Mouse (Mus musculus) forebrain, embryonic 15.5 days (tissue): Measurements from ENCODE around the gene Myo5c. TPM values are rescaled to one million over a fixed set of nuclear protein-coding genes. Genes with fewer than 3 reads are reported as not detected.

Experiments
- ATAC-seq: fragments of 200-750 bp; cut with Nextera tagmentation; replicated peaks from 2 replicates; pipeline ENCODE4 v1.8.0; 2017; ENCODE audit warnings: mild to moderate bottlenecking, moderate TSS enrichment, moderate library complexity
- H3K27ac ChIP-seq: fragments of 300-500 bp; sonication (generic); replicated peaks from 2 replicates; pipeline ENCODE4 v1.5.1; 2015; ENCODE audit warnings: mild to moderate bottlenecking, inconsistent platforms
- H3K27me3 ChIP-seq: fragments of 300-500 bp; sonication (generic); 2 replicates; pipeline ENCODE4 v1.6.1; 2015; ENCODE audit warnings: inconsistent platforms
- H3K36me3 ChIP-seq: fragments of 300-500 bp; sonication (generic); 2 replicates; pipeline ENCODE4 v1.6.1; 2015; ENCODE audit warnings: mild to moderate bottlenecking, inconsistent platforms
- H3K4me1 ChIP-seq: fragments of 300-500 bp; sonication (generic); 2 replicates; pipeline ENCODE4 v1.6.1; 2015; ENCODE audit warnings: inconsistent platforms
- H3K4me2 ChIP-seq: fragments of 300-500 bp; sonication (generic); replicated peaks from 2 replicates; pipeline ENCODE4 v1.6.1; 2015; ENCODE audit warnings: mild to moderate bottlenecking, inconsistent platforms
- H3K4me3 ChIP-seq: fragments of 300-500 bp; sonication (generic); 2 replicates; pipeline ENCODE4 v1.5.1; 2015; ENCODE audit warnings: mild to moderate bottlenecking, inconsistent platforms
- H3K9ac ChIP-seq: fragments of 300-500 bp; sonication (generic); replicated peaks from 2 replicates; pipeline ENCODE4 v1.6.1; 2015; ENCODE audit warnings: mild to moderate bottlenecking, inconsistent platforms
- H3K9me3 ChIP-seq: fragments of 300-500 bp; sonication (generic); 2 replicates; pipeline ENCODE4 v1.6.1; 2016; ENCODE audit warnings: inconsistent platforms
- whole genome bisulfite sequencing: fragments of 180-500 bp; shearing (Covaris S2); methylation state at CpG from one replicate; pipeline ENCODE4 v1.1.7; 2015; ENCODE audit warnings: mixed read lengths; 5-methylcytosine and 5-hydroxymethylcytosine counted together
- polyA plus RNA-seq: library from polyadenylated mRNA; unstranded; fragments of >200 nt; fragmentation: Nextera tagmentation; extraction: Ambion mirVana; gene quantifications from 2 replicates; pipeline ENCODE4 v1.2.1, GENCODE M21; 2015

The Myo5c gene
- polyA plus RNA-seq, 1 experiment from 2014 or later, result 0.31 TPM

DNA sequence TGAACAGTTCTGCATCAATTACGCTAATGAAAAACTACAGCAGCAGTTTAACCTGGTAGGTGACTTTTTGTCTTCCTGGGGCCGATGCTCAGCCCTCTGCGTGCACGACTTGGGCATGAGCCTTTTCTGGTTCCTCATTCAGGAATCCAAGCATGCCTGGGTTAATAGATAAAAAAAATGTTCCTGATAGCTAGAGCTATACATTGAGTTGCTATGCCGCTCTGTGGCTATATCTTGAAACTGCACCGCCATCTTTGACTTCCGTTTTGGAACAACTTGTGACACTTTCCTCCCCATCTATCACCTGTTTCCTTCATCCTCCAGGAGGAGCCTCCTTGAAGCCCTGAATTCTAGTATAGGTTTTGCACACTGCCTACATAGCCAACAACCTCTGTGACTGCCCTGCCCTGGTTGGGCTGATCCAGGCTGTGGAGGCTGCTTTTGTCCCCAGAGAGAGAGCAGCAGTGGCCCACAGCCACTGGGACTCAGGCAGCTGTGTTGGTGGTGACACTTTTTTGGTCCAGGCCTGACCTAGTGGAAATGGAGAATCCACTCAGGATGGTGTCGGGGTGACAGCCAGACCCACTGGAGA, 30.5 kb downstream of the Myo5c start:
- Histone ChIP-seq H3K36me3 (no peaks in the 10 kb centered on the region), H3K4me2 (no peak overlapping the region), H3K27me3 (no peaks in the 10 kb centered on the region), H3K9me3 (no peaks in the 10 kb centered on the region), H3K9ac (no peak overlapping the region), H3K27ac (no peak overlapping the region), H3K4me1 (peaks cover 3% of the 10 kb centered on the region; the same call in 1 of the 2 replicates), H3K4me3 (no peak overlapping the region)
- no peak for ATAC-seq
- WGBS, result 59% methylated on average over 8 of the region's 8 CpGs

DNA sequence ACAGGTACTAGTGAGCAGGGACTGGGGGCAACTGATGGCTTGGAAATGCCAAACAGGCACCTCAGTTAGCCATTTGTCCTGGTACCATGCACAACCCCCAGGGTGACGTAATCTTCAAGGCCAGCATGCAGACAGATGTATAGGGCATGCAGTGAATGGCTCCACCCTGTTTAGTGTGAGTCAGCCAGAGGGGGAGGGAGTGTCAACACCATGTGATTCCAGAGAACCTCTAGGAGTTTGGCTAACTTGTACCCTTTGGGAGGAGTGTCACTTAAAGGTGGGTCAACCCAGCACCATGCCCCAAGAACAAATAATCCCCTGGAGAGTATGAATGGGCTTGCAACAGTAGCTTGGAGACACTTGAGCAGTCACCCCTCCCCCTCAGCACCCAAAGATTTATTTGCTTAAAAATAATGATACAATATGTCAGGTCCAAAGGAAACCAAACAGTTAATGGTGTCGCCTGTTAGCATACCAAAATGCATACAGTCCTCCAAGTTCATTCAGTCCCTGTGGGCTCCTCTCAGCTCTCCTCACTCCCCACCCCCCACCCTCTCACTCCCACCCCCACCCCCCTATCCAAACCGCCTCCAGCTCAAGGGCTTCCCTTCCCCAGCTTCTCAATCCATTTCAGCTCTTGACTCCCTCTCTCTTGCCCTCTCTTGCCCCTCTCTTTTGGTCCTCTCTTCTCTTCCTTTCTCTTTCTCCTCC, 32.3 kb downstream of the Myo5c start:
- Histone ChIP-seq H3K4me1 (peaks cover 3% of the 10 kb centered on the region; the same call in 1 of the 2 replicates), H3K27ac (no peak overlapping the region), H3K4me3 (no peak overlapping the region), H3K27me3 (no peaks in the 10 kb centered on the region), H3K9me3 (no peaks in the 10 kb centered on the region), H3K36me3 (no peaks in the 10 kb centered on the region), H3K9ac (no peak overlapping the region), H3K4me2 (no peak overlapping the region)
- ATAC-seq, result no peak
- WGBS, result 52% methylated on average over 3 of the region's 3 CpGs

- no peaks in the 10 kb centered on the region for H3K9me3 ChIP-seq
- no peak overlapping the region for H3K27ac ChIP-seq
- H3K4me3 ChIP-seq, result no peak overlapping the region
- H3K27me3 ChIP-seq, result no peaks in the 10 kb centered on the region
- WGBS, result 75% methylated on average over 6 of the region's 6 CpGs
- no peak overlapping the region for H3K4me2 ChIP-seq
- ATAC-seq, result no peak
- H3K36me3 ChIP-seq, result no peaks in the 10 kb centered on the region
- H3K9ac ChIP-seq, result no peak overlapping the region
- no peaks in the 10 kb centered on the region for H3K4me1 ChIP-seq
Observed at GRCm38 (mm10) chr9:75267147-75267546, 35.3 kb downstream of the Myo5c start.

DNA sequence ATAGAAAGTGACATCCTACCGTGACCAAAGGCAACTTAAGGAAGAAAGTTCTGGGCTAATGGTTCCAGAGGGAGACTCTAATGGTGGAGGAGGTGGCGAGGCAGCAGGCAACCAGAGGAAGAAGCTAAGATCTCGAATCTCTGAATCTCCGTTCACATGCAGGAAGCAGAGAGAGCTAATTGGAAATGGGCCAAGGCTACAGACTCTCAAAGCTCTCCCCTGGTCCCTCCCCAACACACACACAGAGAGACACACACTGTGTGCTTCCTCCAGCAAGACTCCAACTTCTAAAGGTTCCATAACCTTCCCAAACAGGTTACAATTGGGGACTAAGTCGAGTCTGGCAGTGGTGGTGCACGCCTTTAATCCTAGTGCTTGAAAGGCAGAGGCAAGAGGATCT, 38.6 kb downstream of the Myo5c start:
- H3K4me1 ChIP-seq, result no peaks in the 10 kb centered on the region
- no peak for ATAC-seq
- no peaks in the 10 kb centered on the region for H3K27me3 ChIP-seq
- H3K9me3 ChIP-seq, result no peaks in the 10 kb centered on the region
- no peak overlapping the region for H3K9ac ChIP-seq
- H3K27ac ChIP-seq, result no peak overlapping the region
- H3K4me2 ChIP-seq, result no peak overlapping the region
- WGBS, result 73% methylated on average over 6 of the region's 6 CpGs
- H3K4me3 ChIP-seq, result no peak overlapping the region
- no peaks in the 10 kb centered on the region for H3K36me3 ChIP-seq

DNA sequence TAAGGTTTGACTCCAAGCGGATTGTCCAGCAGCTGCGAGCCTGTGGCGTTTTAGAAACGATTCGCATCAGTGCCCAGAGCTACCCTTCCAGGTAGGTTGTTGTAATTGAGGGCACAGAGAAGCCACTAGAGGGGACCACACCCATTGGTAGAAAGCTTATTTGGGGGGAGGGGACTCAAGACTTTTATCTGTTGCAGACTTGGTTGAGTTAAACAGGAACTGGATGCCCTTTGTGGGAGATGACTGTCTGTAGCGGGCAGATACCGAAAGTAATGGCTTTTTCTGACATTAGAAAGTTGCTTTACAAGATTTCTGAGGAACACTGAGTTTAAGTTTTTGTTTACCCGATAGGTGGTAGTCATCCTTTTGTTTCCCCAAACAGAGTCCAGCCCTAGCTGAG, 39.7 kb downstream of the Myo5c start:
- 92% methylated on average over 8 of the region's 8 CpGs for WGBS
- no peak overlapping the region for H3K4me3 ChIP-seq
- no peak overlapping the region for H3K27ac ChIP-seq
- no peaks in the 10 kb centered on the region for H3K36me3 ChIP-seq
- no peak overlapping the region for H3K4me2 ChIP-seq
- H3K4me1 ChIP-seq, result no peaks in the 10 kb centered on the region
- no peaks in the 10 kb centered on the region for H3K27me3 ChIP-seq
- ATAC-seq, result no peak
- H3K9ac ChIP-seq, result no peak overlapping the region
- H3K9me3 ChIP-seq, result no peaks in the 10 kb centered on the region

DNA sequence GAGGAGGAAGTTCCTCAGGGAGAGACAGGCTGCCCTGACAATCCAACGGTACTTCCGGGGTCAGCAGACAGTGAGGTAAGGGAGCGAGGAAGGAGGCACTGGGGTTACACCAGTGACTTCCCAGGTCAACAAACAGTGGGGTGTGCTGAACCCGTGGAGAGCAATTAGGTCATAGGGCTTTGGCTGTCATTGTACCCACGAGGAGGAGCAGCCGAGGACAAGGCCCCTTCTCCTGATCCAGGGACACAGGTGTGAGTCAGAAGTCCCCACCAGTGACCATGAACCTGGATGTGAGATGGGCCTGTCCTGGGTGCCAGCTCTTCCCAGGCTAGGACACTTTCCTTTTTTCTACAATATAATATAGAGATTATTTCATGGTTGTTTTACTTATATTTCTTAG, 41.8 kb downstream of the Myo5c start:
- H3K4me1 ChIP-seq, result no peaks in the 10 kb centered on the region
- H3K27me3 ChIP-seq, result no peaks in the 10 kb centered on the region
- WGBS, result 80% methylated on average over 6 of the region's 6 CpGs
- H3K9me3 ChIP-seq, result no peaks in the 10 kb centered on the region
- no peak overlapping the region for H3K9ac ChIP-seq
- H3K27ac ChIP-seq, result no peak overlapping the region
- H3K4me3 ChIP-seq, result no peak overlapping the region
- H3K4me2 ChIP-seq, result no peak overlapping the region
- no peak for ATAC-seq
- H3K36me3 ChIP-seq, result no peaks in the 10 kb centered on the region

DNA sequence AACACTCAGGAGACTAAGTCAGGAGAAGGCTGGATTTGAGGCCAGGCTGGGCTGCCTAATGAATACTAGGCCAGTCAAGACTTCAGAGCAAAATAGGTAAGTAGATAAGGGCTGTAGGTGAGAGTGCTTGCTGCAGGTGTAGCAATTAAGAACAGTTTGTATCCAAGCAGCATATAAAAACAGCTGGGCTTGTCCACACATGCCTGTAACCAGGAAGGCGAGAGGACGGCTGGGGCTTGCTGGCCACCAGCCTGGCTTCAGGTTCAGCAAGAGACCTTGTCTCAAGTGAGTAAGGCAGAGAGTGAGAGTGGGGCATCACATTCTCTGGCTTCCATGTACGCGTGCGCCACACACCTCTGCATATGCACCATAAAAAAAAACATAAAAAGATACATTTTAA, 42.7 kb downstream of the Myo5c start:
- no peak overlapping the region for H3K9ac ChIP-seq
- 95% methylated on average over 5 of the region's 5 CpGs for WGBS
- no peaks in the 10 kb centered on the region for H3K9me3 ChIP-seq
- no peaks in the 10 kb centered on the region for H3K27me3 ChIP-seq
- no peaks in the 10 kb centered on the region for H3K4me1 ChIP-seq
- no peaks in the 10 kb centered on the region for H3K36me3 ChIP-seq
- H3K27ac ChIP-seq, result no peak overlapping the region
- H3K4me3 ChIP-seq, result no peak overlapping the region
- no peak for ATAC-seq
- H3K4me2 ChIP-seq, result no peak overlapping the region

GRCm38 (mm10) chr9:75275051-75275450, 43.2 kb downstream of the Myo5c start:
- H3K4me3 ChIP-seq, result no peak overlapping the region
- H3K4me1 ChIP-seq, result no peaks in the 10 kb centered on the region
- 96% methylated on average over 9 of the region's 9 CpGs for WGBS
- no peaks in the 10 kb centered on the region for H3K36me3 ChIP-seq
- H3K9ac ChIP-seq, result no peak overlapping the region
- H3K27me3 ChIP-seq, result no peaks in the 10 kb centered on the region
- no peaks in the 10 kb centered on the region for H3K9me3 ChIP-seq
- no peak overlapping the region for H3K27ac ChIP-seq
- H3K4me2 ChIP-seq, result no peak overlapping the region
- ATAC-seq, result no peak

- Histone ChIP-seq H3K9me3 (no peaks in the 10 kb centered on the region), H3K27me3 (no peaks in the 10 kb centered on the region), H3K4me3 (no peak overlapping the region), H3K9ac (no peak overlapping the region), H3K36me3 (no peaks in the 10 kb centered on the region), H3K4me2 (no peak overlapping the region), H3K4me1 (no peaks in the 10 kb centered on the region), H3K27ac (no peak overlapping the region)
- 46% methylated on average over 5 of the region's 5 CpGs for WGBS
- ATAC-seq, result no peak
Observed at GRCm38 (mm10) chr9:75280814-75281213, 49.0 kb downstream of the Myo5c start.

GRCm38 (mm10) chr9:75282179-75282578, 50.4 kb downstream of the Myo5c start:
- no peak overlapping the region for H3K4me2 ChIP-seq
- H3K27me3 ChIP-seq, result no peaks in the 10 kb centered on the region
- H3K36me3 ChIP-seq, result no peaks in the 10 kb centered on the region
- no peaks in the 10 kb centered on the region for H3K9me3 ChIP-seq
- H3K27ac ChIP-seq, result no peak overlapping the region
- no peaks in the 10 kb centered on the region for H3K4me1 ChIP-seq
- 84% methylated on average over 2 of the region's 2 CpGs for WGBS
- no peak for ATAC-seq
- no peak overlapping the region for H3K9ac ChIP-seq
- H3K4me3 ChIP-seq, result no peak overlapping the region

DNA sequence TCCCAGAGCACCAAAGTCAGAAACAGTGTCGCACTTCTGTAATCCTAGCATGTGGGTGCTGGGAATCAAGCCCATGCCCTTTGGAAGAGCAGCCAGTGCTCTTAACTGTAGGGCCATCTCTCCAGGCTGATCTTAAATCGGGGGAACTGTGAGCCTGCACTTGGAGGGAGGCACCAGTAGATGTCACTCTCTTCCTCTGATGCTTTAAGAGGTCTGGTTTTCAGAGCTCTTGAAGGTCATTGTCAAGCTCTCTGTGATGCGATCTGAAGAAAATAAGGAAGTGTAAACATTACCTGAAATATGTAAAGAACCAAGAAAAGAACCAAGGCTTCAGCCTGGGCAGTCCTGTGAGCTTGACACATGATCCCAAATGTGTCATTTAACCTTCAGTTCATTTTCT, 51.0 kb downstream of the Myo5c start:
- Histone ChIP-seq H3K9ac (no peak overlapping the region), H3K27ac (no peak overlapping the region), H3K27me3 (no peaks in the 10 kb centered on the region), H3K4me1 (no peaks in the 10 kb centered on the region), H3K36me3 (no peaks in the 10 kb centered on the region), H3K4me2 (no peak overlapping the region), H3K9me3 (no peaks in the 10 kb centered on the region), H3K4me3 (no peak overlapping the region)
- peak; percentile 63; the same call in 1 of the 2 replicates for ATAC-seq
- 16% methylated on average over 3 of the region's 3 CpGs for WGBS

- no peak for ATAC-seq
Observed at GRCm38 (mm10) chr9:75283636-75284035, 51.8 kb downstream of the Myo5c start.

DNA sequence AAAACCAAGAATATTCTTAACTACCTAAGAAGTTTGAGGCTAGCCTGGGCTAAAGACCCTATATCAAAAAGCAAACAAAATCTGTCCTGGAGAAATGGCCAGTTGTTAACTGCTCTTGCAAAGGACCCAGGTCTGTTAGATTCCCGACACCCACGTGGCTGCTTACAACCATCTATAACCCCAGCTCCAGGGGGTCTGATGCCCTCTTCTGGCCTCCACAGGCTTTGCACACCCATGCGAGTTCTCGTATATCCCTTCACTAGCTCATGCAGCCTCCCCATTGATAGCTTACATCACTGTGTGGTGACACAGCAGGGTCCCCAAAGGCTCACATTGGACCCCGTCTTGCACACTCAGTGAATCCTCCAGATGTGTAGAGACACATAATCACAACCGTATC, 53.5 kb downstream of the Myo5c start:
- no peaks in the 10 kb centered on the region for H3K27me3 ChIP-seq
- no peaks in the 10 kb centered on the region for H3K36me3 ChIP-seq
- ATAC-seq, result no peak
- no peaks in the 10 kb centered on the region for H3K9me3 ChIP-seq
- H3K4me2 ChIP-seq, result no peak overlapping the region
- no peak overlapping the region for H3K27ac ChIP-seq
- H3K9ac ChIP-seq, result no peak overlapping the region
- H3K4me1 ChIP-seq, result no peaks in the 10 kb centered on the region
- no peak overlapping the region for H3K4me3 ChIP-seq
- 75% methylated on average over 6 of the region's 6 CpGs for WGBS

More at GRCm38 (mm10) chr9:75283636-75284035, 51.8 kb downstream of the Myo5c start:
- Histone ChIP-seq H3K27ac (no peak overlapping the region), H3K9me3 (no peaks in the 10 kb centered on the region), H3K9ac (no peak overlapping the region), H3K27me3 (no peaks in the 10 kb centered on the region), H3K4me1 (no peaks in the 10 kb centered on the region), H3K4me3 (no peak overlapping the region), H3K4me2 (no peak overlapping the region), H3K36me3 (no peaks in the 10 kb centered on the region)
- WGBS, result 84% methylated on average over 8 of the region's 8 CpGs
